Mouse (Mus musculus) small intestine, adult 2 months (tissue): ENCODE measurements at regions not wholly inside any gene's neighbourhood (a gene's known extent, or its start where the extent isn't known, plus 50 kb on each side); places are given as distances from the start of the nearest gene placed in this dataset.

Source experiments
- H3K27ac ChIP-seq: fragments of 200-500 bp; 2 replicates; pipeline ENCODE4 v1.5.1; 2012; ENCODE audit warnings: low read depth, low read length, control low read depth, inconsistent platforms; ENCODE audit not compliant: insufficient read depth
- H3K27me3 ChIP-seq: fragments of 200-500 bp; 2 replicates; pipeline ENCODE4 v1.6.1; 2012; ENCODE audit warnings: mild to moderate bottlenecking, moderate library complexity, low read length, inconsistent platforms; ENCODE audit not compliant: control insufficient read depth, insufficient read depth
- H3K36me3 ChIP-seq: fragments of 200-500 bp; 2 replicates; pipeline ENCODE4 v1.6.1; 2012; ENCODE audit warnings: mild to moderate bottlenecking, low read length, control low read depth, inconsistent platforms; ENCODE audit not compliant: control insufficient read depth, insufficient read depth
- H3K4me1 ChIP-seq: fragments of 200-500 bp; 2 replicates; pipeline ENCODE4 v1.6.1; 2012; ENCODE audit warnings: low read length, inconsistent platforms, mixed read lengths; ENCODE audit not compliant: control insufficient read depth, insufficient read depth, insufficient read length
- H3K4me3 ChIP-seq: fragments of 200-500 bp; 2 replicates; pipeline ENCODE4 v1.5.1; 2012; ENCODE audit warnings: low read depth, mild to moderate bottlenecking, control low read depth, inconsistent platforms, low read length, moderate library complexity
- CTCF ChIP-seq: fragments of 200-500 bp; IDR thresholded peaks from 2 replicates; pipeline ENCODE4 v1.5.1; 2012; ENCODE audit warnings: low read depth, mild to moderate bottlenecking, control low read depth, inconsistent platforms, low read length, moderate library complexity, mixed read lengths; ENCODE audit not compliant: insufficient replicate concordance, insufficient read length; ENCODE audit errors: extremely low read depth
- POLR2A ChIP-seq: fragments of 200-500 bp; IDR thresholded peaks from 2 replicates; pipeline ENCODE4 v1.6.1; 2012; ENCODE audit warnings: low read depth, mild to moderate bottlenecking, control low read depth, inconsistent platforms, low read length, moderate library complexity
- WGBS: fragments of 180-500 bp; shearing (Covaris S2); methylation state at CpG from one replicate; pipeline ENCODE4 v1.1.7; 2018; 5-methylcytosine and 5-hydroxymethylcytosine counted together

- Histone ChIP-seq H3K4me1 (peaks cover 2% of the 10 kb centered on the region; the same call in 1 of the 2 replicates), H3K4me3 (no peak overlapping the region), H3K27ac (no peak overlapping the region), H3K27me3 (no peaks in the 10 kb centered on the region), H3K36me3 (no peaks in the 10 kb centered on the region)
- WGBS = 91% methylated on average over 9 of the region's 9 CpGs
- TF ChIP-seq CTCF (no peak), POLR2A (no peak)
Observed at GRCm38 (mm10) chr1:151125028-151125659, 57.2 kb upstream of the Gm47985 start.

GRCm38 (mm10) chr1:151125764-151126485 lies 56.4 kb upstream of the Gm47985 start:
- Histone ChIP-seq H3K4me1 (peaks cover 2% of the 10 kb centered on the region; the same call in 1 of the 2 replicates), H3K36me3 (no peaks in the 10 kb centered on the region), H3K27me3 (no peaks in the 10 kb centered on the region), H3K4me3 (no peak overlapping the region), H3K27ac (no peak overlapping the region)
- no peak for TF ChIP-seq CTCF
- TF ChIP-seq POLR2A = no peak
- 63% methylated on average over 3 of the region's 3 CpGs for WGBS

- Histone ChIP-seq H3K4me3 (no peak overlapping the region), H3K27ac (no peak overlapping the region), H3K27me3 (no peaks in the 10 kb centered on the region), H3K4me1 (peaks cover 7% of the 10 kb centered on the region; the same call in 1 of the 2 replicates), H3K36me3 (no peaks in the 10 kb centered on the region)
- TF ChIP-seq POLR2A = no peak
- TF ChIP-seq CTCF = no peak
- 61% methylated on average over 1 of the region's 1 CpGs for WGBS
Observed at GRCm38 (mm10) chr1:151126756-151127155, 55.6 kb upstream of the Gm47985 start.

GRCm38 (mm10) chr1:151128005-151128404 lies 54.3 kb upstream of the Gm47985 start:
- Histone ChIP-seq H3K4me1 (peaks cover 7% of the 10 kb centered on the region; the same call in 1 of the 2 replicates), H3K27me3 (no peaks in the 10 kb centered on the region), H3K27ac (no peak overlapping the region), H3K4me3 (no peak overlapping the region), H3K36me3 (no peaks in the 10 kb centered on the region)
- WGBS = 59% methylated on average over 5 of the region's 5 CpGs
- TF ChIP-seq POLR2A = no peak
- no peak for TF ChIP-seq CTCF

DNA sequence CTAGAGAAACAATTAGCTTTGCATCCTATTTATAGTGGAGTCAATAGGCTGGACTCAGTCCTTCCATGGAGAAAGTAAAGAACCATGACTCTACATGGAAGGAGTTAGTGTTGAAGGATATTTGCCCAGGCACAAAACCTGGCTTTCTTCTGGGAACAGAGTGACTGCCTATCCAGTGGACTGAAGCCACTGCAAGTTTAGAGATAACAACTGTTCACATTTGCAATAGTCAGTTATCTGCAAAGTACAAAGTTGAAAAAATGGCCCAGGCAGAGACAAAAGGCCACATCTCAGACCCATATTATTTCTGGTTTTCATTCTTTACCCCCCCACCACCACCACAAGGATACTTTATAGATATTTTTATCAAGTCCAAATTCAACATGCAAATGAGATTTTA lies 53.4 kb upstream of the Gm47985 start:
- TF ChIP-seq CTCF = no peak
- TF ChIP-seq POLR2A = no peak
- H3K4me3 ChIP-seq = no peak overlapping the region
- H3K27me3 ChIP-seq = no peaks in the 10 kb centered on the region
- no peaks in the 10 kb centered on the region for H3K36me3 ChIP-seq
- H3K27ac ChIP-seq = no peak overlapping the region
- peaks cover 7% of the 10 kb centered on the region; the same call in 1 of the 2 replicates for H3K4me1 ChIP-seq

DNA sequence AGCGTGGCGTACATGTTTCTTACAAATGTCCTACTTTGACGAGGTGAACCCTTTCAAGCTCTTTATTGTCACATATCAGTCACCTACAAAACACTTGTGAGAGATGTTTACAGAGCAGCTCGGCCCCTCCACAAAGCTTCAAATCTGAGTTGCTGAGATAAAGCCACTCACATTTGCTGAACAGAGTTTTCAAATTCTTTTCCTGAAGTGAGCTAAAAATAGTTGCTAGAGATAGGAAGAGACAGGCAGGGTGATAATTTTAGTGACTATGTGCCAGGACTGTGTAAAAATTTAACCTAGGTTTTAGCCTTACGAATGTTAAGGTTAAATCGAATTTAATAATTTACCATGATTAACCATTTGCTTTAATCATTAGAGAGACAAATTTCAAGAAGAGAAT lies 52.3 kb upstream of the Gm47985 start:
- H3K4me3 ChIP-seq = no peak overlapping the region
- 33% methylated on average over 6 of the region's 6 CpGs for WGBS
- peak overlapping the region; percentile 66 for H3K27ac ChIP-seq
- H3K4me1 ChIP-seq = peaks cover 7% of the 10 kb centered on the region; the same call in 1 of the 2 replicates
- no peak for TF ChIP-seq POLR2A
- TF ChIP-seq CTCF = no peak
- no peaks in the 10 kb centered on the region for H3K27me3 ChIP-seq
- H3K36me3 ChIP-seq = no peaks in the 10 kb centered on the region

DNA sequence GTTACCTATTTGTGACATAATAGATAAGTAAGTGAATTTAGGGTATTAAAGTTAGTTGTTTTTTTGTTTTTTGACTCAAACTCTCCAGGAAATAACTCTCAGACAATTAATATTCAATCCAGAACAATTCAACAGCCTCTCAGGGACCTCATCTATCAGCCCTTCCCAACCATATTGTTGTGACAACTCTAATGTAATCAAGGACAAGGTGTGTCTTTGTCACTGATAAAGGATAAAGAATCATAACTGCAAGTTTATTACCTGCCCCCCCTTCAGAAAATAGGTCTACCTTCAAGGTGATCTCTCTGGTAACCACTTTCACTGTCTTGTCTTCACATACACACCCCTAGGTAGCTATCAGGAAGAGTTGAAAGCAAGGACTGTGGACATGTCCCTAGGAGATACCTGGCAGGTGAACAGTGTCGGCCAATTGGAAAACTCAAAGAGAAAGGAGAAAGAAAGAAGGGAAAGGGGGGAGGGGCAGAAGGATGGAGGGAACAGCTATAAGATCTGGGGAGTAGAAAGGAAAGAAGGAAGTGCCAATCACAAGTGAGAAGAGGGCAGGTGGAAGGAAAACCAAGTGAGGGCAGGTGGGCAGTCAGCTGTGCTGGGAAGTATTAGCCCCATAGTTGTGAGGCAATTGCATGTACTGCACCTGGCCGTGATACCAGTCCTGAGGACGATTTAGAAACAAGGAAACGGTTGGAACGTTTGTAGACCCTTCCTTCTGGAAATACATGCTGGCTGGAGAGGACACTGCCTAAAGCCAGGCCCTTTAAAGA lies 51.3 kb upstream of the Gm47985 start:
- no peaks in the 10 kb centered on the region for H3K36me3 ChIP-seq
- no peaks in the 10 kb centered on the region for H3K27me3 ChIP-seq
- 32% methylated on average over 5 of the region's 5 CpGs for WGBS
- TF ChIP-seq POLR2A (no peak), CTCF (no peak)
- no peak overlapping the region for H3K4me3 ChIP-seq
- peak overlapping the region; percentile 75 for H3K27ac ChIP-seq
- peaks cover 7% of the 10 kb centered on the region; the same call in 1 of the 2 replicates for H3K4me1 ChIP-seq
